Mouse (Mus musculus): ENCODE results near the gene Gm20388.

GRCm38 (mm10) chr8:122330446-122331133 lies 2419.9 kb downstream of the Gm20388 start:
- no peak for TF ChIP-seq TAL1 (IDR thresholded peaks at IDR 0.05; ENCODE audit: low read length)
- TF ChIP-seq GATA1 (IDR thresholded peaks at IDR 0.05; ENCODE audit: low read length), result peak; percentile 83

Measured in erythroblast, embryonic 14.5 days (primary cell).